Mouse (Mus musculus) lung, postnatal 0 days (tissue): ENCODE data around the gene Rps18. TPM values are rescaled to one million over a fixed set of nuclear protein-coding genes. Genes with fewer than 3 reads are reported as not detected.

Source experiments
- ATAC-seq: fragments of 200-750 bp; cut with Nextera tagmentation; 2 replicates; pipeline ENCODE4 v1.8.0; 2017; ENCODE audit warnings: moderate library complexity
- DNase-seq: peaks from one replicate; pipeline ENCODE4 v3.0.0-alpha.2; 2016; ENCODE audit warnings: low spot score
- H3K27ac ChIP-seq: fragments of 300-500 bp; sonication (generic); 2 replicates; pipeline ENCODE4 v1.5.1; 2014; ENCODE audit warnings: antibody characterized with exemption, mild to moderate bottlenecking, low read length, mixed read lengths
- H3K27me3 ChIP-seq: fragments of 300-500 bp; sonication (generic); replicated peaks from 2 replicates; pipeline ENCODE4 v1.6.1; 2014; ENCODE audit warnings: low read length, mixed read lengths; ENCODE audit not compliant: insufficient read depth
- H3K36me3 ChIP-seq: fragments of 300-500 bp; sonication (generic); 2 replicates; pipeline ENCODE4 v1.6.1; 2014; ENCODE audit warnings: low read length, mixed read lengths; ENCODE audit not compliant: insufficient read depth
- H3K4me1 ChIP-seq: fragments of 300-500 bp; sonication (generic); 2 replicates; pipeline ENCODE4 v1.6.1; 2014; ENCODE audit warnings: antibody characterized with exemption, low read depth, low read length, mixed read lengths; ENCODE audit not compliant: insufficient read depth
- H3K4me2 ChIP-seq: fragments of 300-500 bp; sonication (generic); replicated peaks from 2 replicates; pipeline ENCODE4 v1.6.1; 2014; ENCODE audit warnings: low read depth, mild to moderate bottlenecking, low read length, moderate library complexity, mixed read lengths
- H3K4me3 ChIP-seq: fragments of 300-500 bp; sonication (generic); 2 replicates; pipeline ENCODE4 v1.5.1; 2014; ENCODE audit warnings: low read depth, low read length
- H3K9ac ChIP-seq: fragments of 300-500 bp; sonication (generic); replicated peaks from 2 replicates; pipeline ENCODE4 v1.6.1; 2014; ENCODE audit warnings: low read depth, mild to moderate bottlenecking
- H3K9me3 ChIP-seq: fragments of 300-500 bp; sonication (generic); 2 replicates; pipeline ENCODE4 v1.6.1; 2016; ENCODE audit warnings: low read length, mixed read lengths
- CTCF ChIP-seq: IDR thresholded peaks from 2 replicates; pipeline ENCODE4 v1.5.1; 2016; ENCODE audit warnings: antibody characterized with exemption, mild to moderate bottlenecking
- EP300 ChIP-seq: IDR thresholded peaks from 2 replicates; pipeline ENCODE4 v1.6.1; 2016; ENCODE audit warnings: antibody characterized with exemption, mild to moderate bottlenecking, control low read depth
- WGBS: fragments of 180-500 bp; shearing (Covaris S2); extraction: QIAGEN DNeasy Blood & Tissue Kit; methylation state at CpG from one replicate; pipeline ENCODE4 v1.1.7; 2014; 5-methylcytosine and 5-hydroxymethylcytosine counted together
- polyA plus RNA-seq: library from polyadenylated mRNA; unstranded; fragments of >200 nt; fragmentation: Nextera tagmentation; extraction: Ambion mirVana; gene quantifications from 2 replicates; pipeline ENCODE4 v1.2.1, GENCODE M21; 2015

Gene Rps18
- polyA plus RNA-seq, 1 experiment from 2014 or later, result 1,435 TPM

DNA sequence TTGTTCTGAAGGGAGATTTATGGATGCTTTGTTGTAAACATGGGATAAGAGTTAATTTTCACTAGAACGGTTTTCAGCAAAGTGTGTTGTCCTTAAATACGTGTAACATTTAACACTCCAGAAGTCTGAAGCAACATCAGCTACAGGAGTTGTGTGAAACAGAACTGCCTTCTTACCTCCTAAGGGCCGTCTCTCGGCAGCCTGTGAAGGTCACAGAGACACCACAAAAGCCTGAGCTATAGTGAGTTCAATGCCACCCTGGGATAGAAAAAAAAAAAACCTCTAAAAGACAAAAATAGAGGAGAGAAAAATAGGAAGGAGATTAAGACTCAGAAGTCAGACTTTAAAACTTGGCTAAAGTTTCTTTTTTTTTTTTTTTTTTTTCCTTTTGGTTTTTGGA lies 53.7 kb downstream of the Rps18 start:
- H3K4me1 ChIP-seq, result no peaks in the 10 kb centered on the region
- TF ChIP-seq CTCF (no peak), EP300 (no peak)
- WGBS, result 46% methylated on average over 4 of the region's 4 CpGs
- H3K9ac ChIP-seq, result no peak overlapping the region
- H3K36me3 ChIP-seq, result no peaks in the 10 kb centered on the region
- no peaks in the 10 kb centered on the region for H3K27me3 ChIP-seq
- ATAC-seq, result no peak
- no peak overlapping the region for H3K27ac ChIP-seq
- no peak for DNase-seq
- no peak overlapping the region for H3K4me3 ChIP-seq
- H3K9me3 ChIP-seq, result no peaks in the 10 kb centered on the region
- H3K4me2 ChIP-seq, result no peak overlapping the region

Other genes with a start within 250 kb of the Rps18 start
- gene March2, start 237.3 kb downstream of the Rps18 start, polyA plus RNA-seq, result 104 and 106 TPM in 2 replicates
- 258 and 279 TPM in 2 replicates for gene Rab11b, start 195.5 kb downstream of the Rps18 start, polyA plus RNA-seq
- gene Angptl4, start 174.2 kb downstream of the Rps18 start, polyA plus RNA-seq, result 125 and 137 TPM in 2 replicates
- 186 and 211 TPM in 2 replicates for gene Kank3, start 145.5 kb downstream of the Rps18 start, polyA plus RNA-seq
- 906 and 1,023 TPM in 2 replicates for gene Rps28, start 131.4 kb downstream of the Rps18 start, polyA plus RNA-seq
- 455 and 501 TPM in 2 replicates for gene Ndufa7, start 131.4 kb downstream of the Rps18 start, polyA plus RNA-seq
- gene Cd320, start 112.9 kb downstream of the Rps18 start, polyA plus RNA-seq, result 37.6 and 39.3 TPM in 2 replicates
- not detected in 2 replicates for gene Gm7029, start 82.2 kb downstream of the Rps18 start, polyA plus RNA-seq
- 0.37 and 1.0 TPM in 2 replicates for gene Kifc1, start 65.3 kb downstream of the Rps18 start, polyA plus RNA-seq
- 0.29 and 0.55 TPM in 2 replicates for gene Platr17, start 50.9 kb downstream of the Rps18 start, polyA plus RNA-seq
- gene Daxx, start 46.6 kb downstream of the Rps18 start, polyA plus RNA-seq, result 23.9 and 29.0 TPM in 2 replicates
- gene Tapbp, start 40.1 kb downstream of the Rps18 start, polyA plus RNA-seq, result 102 and 113 TPM in 2 replicates
- gene Zbtb22, start 40.1 kb downstream of the Rps18 start, polyA plus RNA-seq, result 16.6 and 17.0 TPM in 2 replicates
- 39.0 and 45.2 TPM in 2 replicates for gene Rgl2, start 26.5 kb downstream of the Rps18 start, polyA plus RNA-seq
- 99.7 and 103 TPM in 2 replicates for gene Pfdn6, start 15.7 kb downstream of the Rps18 start, polyA plus RNA-seq
- gene Wdr46, start 15.3 kb downstream of the Rps18 start, polyA plus RNA-seq, result 8.8 TPM in 2 replicates
- 9.3 and 12.0 TPM in 2 replicates for gene B3galt4, start 4.5 kb downstream of the Rps18 start, polyA plus RNA-seq
- 28.5 and 31.1 TPM in 2 replicates for gene Vps52, start 189 bp downstream of the Rps18 start, polyA plus RNA-seq
- 213 and 222 TPM in 2 replicates for gene H2-K1, start 44.3 kb upstream of the Rps18 start, polyA plus RNA-seq
- 18.8 and 19.1 TPM in 2 replicates for gene Ring1, start 68.7 kb upstream of the Rps18 start, polyA plus RNA-seq
- gene H2-Ke6, start 72.1 kb upstream of the Rps18 start, polyA plus RNA-seq, result 57.9 and 59.8 TPM in 2 replicates
- 130 and 131 TPM in 2 replicates for gene Slc39a7, start 75.7 kb upstream of the Rps18 start, polyA plus RNA-seq
- gene Rxrb, start 75.8 kb upstream of the Rps18 start, polyA plus RNA-seq, result 35.0 and 35.7 TPM in 2 replicates
- 0.25 and 0.44 TPM in 2 replicates for gene Col11a2, start 83.4 kb upstream of the Rps18 start, polyA plus RNA-seq
- 0.48 and 1.1 TPM in 2 replicates for gene H2-Oa, start 136.3 kb upstream of the Rps18 start, polyA plus RNA-seq
- 20.7 and 23.9 TPM in 2 replicates for gene H2-DMa, start 163.5 kb upstream of the Rps18 start, polyA plus RNA-seq
- 80.2 and 80.3 TPM in 2 replicates for gene Brd2, start 166.6 kb upstream of the Rps18 start, polyA plus RNA-seq
- gene H2-DMb2, start 187.3 kb upstream of the Rps18 start, polyA plus RNA-seq, result 1.8 and 2.2 TPM in 2 replicates
- gene H2-DMb1, start 197.1 kb upstream of the Rps18 start, polyA plus RNA-seq, result 6.9 and 7.2 TPM in 2 replicates
- 11.6 and 12.6 TPM in 2 replicates for gene Tap1, start 231.6 kb upstream of the Rps18 start, polyA plus RNA-seq
- gene Psmb9, start 231.8 kb upstream of the Rps18 start, polyA plus RNA-seq, result 16.4 and 17.1 TPM in 2 replicates
- gene Psmb8, start 241.7 kb upstream of the Rps18 start, polyA plus RNA-seq, result 54.9 and 58.6 TPM in 2 replicates
- 23.9 and 26.1 TPM in 2 replicates for gene Tap2, start 247.5 kb upstream of the Rps18 start, polyA plus RNA-seq